Mouse (Mus musculus) thymus, postnatal 0 days (tissue): ENCODE data around the gene Slx. TPM values are rescaled to one million over a fixed set of nuclear protein-coding genes. Genes with fewer than 3 reads are reported as not detected.
"Not testable (repeated sequence)": the region's sequence is repeated elsewhere in the genome, so short reads cannot be mapped to it uniquely, and the experiment has no call there.

Experiments
- DNase-seq: peaks from one replicate; pipeline ENCODE4 v3.0.0-alpha.2; 2015; ENCODE audit warnings: low spot score
- microRNA-seq: library from miRNA; unstranded; fragments of <30 nt; microRNA quantifications from one replicate; pipeline ENCODE4, GENCODE M21; 2016; ENCODE audit warnings: borderline number of aligned reads
- polyA plus RNA-seq: library from polyadenylated mRNA; unstranded; fragments of >200 nt; fragmentation: Nextera tagmentation; extraction: Ambion mirVana; gene quantifications from 2 replicates; pipeline ENCODE4 v1.2.1, GENCODE M21; 2015

Gene Slx
- not detected in 2 replicates for polyA plus RNA-seq

DNA sequence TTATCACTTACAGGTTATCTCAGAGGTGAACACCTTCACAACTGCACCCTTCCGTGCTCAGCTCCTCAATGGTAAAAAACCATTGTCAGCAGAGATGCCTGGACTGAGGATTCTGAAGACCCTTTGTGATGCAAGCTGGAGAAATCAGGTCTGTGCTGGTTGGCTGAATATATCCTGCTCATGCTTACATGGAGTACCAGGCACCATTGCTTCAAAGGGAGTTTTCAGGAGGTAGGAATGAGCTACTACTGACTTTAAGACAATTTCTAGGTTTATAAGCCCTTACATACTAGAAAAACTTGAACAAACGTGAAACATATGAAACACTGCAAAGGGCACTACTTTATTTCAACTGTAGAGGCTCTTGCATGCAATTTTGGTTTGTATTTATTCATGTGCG lies at the start of gene Slx:
Slx (minus strand) TSS at position 101 of the 400 bp plus-strand sequence.
- DNase-seq, result not testable (repeated sequence)

Small RNA genes within 50 kb of the gene (microRNA-seq; reads per million reads assigned to microRNA genes)
- gene Gm27341, result not detected

Other genes with a start within 250 kb of the Slx start
- gene Gm2030, start 235.5 kb downstream of the Slx start, polyA plus RNA-seq, result not detected in 2 replicates
- not detected in 2 replicates for gene Gm14525, start 157.1 kb upstream of the Slx start, polyA plus RNA-seq